Mouse (Mus musculus) fibroblast of lung, adult 2 months (primary cell): Measurements from ENCODE around the gene Tecpr2.

Experiments used
- DNase-seq: peaks from one replicate; pipeline ENCODE4 v3.0.0-alpha.2; 2011; ENCODE audit warnings: low read depth

The Tecpr2 gene

GRCm38 (mm10) chr12:111007134-111008103, 118.4 kb downstream of the Tecpr2 start:
- DNase-seq, result no peak

GRCm38 (mm10) chr12:111008500-111009490, 119.7 kb downstream of the Tecpr2 start:
- DNase-seq, result no peak

- DNase-seq, result no peak
Observed at GRCm38 (mm10) chr12:111009615-111010257, 120.7 kb downstream of the Tecpr2 start.

- DNase-seq, result no peak
Observed at GRCm38 (mm10) chr12:111016807-111017206, 127.7 kb downstream of the Tecpr2 start.

GRCm38 (mm10) chr12:111018068-111018467, 129.0 kb downstream of the Tecpr2 start:
- DNase-seq, result no peak

GRCm38 (mm10) chr12:111019086-111019485, 130.0 kb downstream of the Tecpr2 start:
- no peak for DNase-seq

GRCm38 (mm10) chr12:111021138-111021537, 132.1 kb downstream of the Tecpr2 start:
- DNase-seq, result no peak

GRCm38 (mm10) chr12:111021577-111021976, 132.5 kb downstream of the Tecpr2 start:
- DNase-seq, result no peak
